Mouse (Mus musculus): ENCODE measurements at regions not wholly inside any gene's neighbourhood (a gene's known extent, or its start where the extent isn't known, plus 50 kb on each side); places are given as distances from the start of the nearest gene placed in this dataset.

DNA sequence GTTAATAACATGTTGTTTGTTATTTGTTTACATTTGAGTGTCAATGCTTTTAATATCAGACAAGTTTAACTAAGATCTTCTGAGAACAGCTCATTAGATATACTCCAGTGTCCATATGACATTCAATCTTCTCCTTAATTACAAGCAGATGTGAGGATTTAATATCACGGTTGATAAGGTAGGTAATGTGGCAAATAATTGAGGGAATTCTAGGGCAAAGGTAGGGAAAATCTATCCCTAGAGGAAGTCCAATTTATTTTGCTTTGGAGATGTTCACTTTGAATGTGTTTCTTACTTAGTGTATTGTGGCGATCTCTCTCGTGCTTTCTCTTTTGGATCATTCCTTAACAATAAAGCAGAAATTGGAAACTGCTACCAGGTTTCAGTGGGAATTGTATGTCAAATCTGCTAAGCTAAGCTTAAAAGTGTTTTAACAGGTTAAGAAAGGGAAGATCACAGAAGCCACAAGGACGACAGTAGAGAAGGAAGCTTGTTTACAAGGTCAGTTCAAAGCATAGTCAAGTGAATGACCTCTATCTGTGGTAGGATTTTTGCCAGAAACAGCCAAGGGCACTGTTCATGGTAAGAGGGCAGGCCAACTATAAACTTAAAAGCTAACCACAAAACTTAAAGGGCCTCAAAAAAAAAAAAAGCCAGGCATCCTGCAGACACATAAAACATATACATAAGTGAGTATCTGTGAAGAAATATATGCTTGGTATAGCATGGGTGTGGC, 282.2 kb upstream of the Xrcc4 start:
- no peak for TF ChIP-seq CTCF (IDR thresholded peaks at IDR 0.05; ENCODE audit: control insufficient read depth, insufficient read depth, insufficient read length)
- TF ChIP-seq FOSL1 (IDR thresholded peaks at IDR 0.05; ENCODE audit: insufficient read depth, low read length, poor library complexity, severe bottlenecking), result no peak
- TF ChIP-seq MAX (IDR thresholded peaks at IDR 0.05), result no peak
- no peak for TF ChIP-seq CEBPB (IDR thresholded peaks at IDR 0.05; ENCODE audit: low read depth)
